Mouse (Mus musculus) CD4-positive, CD25-positive, alpha-beta regulatory T cell, adult 9 weeks (primary cell): ENCODE data around the gene Arhgef25. TPM values are rescaled to one million over a fixed set of nuclear protein-coding genes. Genes with fewer than 3 reads are reported as not detected.

ENCODE experiments used
- polyA plus RNA-seq: library from polyadenylated mRNA; unstranded; fragments of 100-300 nt; shearing (Covaris generic); gene quantifications from one replicate; pipeline ENCODE4 v1.2.1, GENCODE M21; 2017

The Arhgef25 gene
- not detected for polyA plus RNA-seq

DNA sequence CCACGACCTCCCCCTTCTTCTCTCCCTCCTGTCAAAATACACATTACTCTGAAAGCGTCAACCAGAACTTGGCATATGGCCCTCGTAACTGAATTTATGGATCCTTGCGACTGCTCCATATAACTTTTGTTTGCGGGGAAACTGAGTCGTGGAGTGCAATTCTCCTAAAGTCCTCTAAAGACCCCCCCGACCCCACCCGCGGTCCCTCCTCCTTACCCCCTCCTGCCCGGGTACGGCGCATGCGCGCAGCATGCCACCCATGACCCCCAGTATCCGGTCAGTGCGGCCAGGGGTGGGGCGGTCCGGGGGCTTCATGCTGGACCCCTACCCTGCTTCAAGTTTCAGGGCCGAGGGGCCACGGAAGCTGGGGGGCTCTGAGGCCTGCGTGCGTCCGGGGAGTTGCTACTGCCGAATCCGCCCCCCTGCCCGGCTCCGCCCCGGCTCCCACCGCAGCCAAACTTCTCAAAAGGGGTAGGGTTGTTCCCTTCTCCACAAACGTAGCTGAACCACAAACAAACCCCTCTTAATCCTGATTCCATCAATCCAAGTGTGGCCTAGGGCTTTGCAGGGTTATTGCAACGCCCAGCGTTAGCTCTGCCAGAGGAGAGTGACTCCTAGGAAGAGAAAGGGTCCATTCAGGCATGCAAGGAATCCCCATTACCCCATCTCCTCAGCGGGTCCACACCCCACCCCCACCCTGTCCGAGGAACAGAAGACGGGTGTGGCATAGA, at the start of gene Arhgef25:
Arhgef25 (minus strand) TSS at position 433 of the 731 bp plus-strand sequence.

DNA sequence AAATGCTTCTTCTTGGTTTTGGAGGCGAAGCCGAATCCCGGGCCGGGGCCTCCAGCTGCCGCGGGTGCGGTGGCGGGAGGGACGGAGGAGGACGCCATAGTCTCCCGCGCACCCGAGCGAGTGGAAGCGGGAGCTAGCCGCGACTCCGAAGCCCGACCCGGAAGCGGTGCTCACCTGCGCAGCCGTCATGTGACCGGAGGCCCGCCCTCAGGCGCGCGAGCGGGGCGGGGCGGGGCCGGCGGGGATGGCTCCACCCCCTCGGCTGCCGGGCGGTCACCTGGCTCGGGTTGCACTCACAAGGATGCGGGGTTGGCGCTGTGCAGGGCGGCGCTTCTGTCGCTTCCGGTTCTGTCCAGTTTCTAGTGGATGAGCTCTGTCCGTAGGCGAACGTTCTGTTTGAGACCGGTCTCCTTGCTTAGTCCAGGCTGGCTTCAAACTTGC, 21.6 kb upstream of the Arhgef25 start, which contains the start of gene Pip4k2c:
Pip4k2c (minus strand) TSS at position 172 of the 441 bp plus-strand sequence.

DNA sequence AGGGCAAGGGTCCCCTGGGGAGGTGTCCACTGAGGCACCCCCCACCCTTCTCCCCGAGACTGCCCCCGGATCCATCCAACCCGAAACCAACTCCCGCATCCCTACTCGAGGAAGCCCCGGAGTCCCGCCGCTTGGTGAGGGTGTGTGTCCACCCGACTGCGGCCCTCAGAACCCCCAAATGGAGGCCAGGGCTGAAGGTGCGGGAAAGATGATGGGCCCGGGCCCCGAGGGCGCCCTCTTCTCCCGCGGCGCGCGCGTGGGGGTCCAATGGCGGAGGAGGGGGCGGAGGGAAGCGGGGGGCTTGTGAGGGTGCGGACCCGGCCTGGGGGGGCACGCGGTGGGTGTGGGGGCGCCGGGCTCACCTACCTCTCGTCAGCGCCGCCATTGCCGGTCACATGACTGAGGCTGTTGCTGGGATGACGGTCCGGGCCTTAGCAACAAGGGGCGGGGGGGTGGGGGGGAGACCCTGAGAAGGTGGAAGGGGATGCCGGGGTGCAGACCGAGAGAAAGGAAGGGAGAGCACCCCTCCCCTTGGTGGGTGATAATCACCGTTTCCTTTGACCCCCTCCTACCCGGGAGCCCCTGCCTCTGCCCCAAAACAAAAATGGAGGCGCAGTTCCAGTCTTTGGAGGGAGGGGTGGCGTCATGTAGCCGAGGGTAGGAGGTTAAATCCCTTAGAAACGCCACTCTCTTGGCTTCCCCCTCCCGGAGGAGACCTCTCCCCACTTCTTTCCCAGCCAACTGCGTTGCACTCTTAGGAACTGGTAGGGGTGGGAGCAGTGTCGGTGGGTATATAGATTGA, 5.6 kb upstream of the Arhgef25 start, which contains the start of gene Dtx3:
Dtx3 (minus strand) TSS at position 401 of the 802 bp plus-strand sequence.

DNA sequence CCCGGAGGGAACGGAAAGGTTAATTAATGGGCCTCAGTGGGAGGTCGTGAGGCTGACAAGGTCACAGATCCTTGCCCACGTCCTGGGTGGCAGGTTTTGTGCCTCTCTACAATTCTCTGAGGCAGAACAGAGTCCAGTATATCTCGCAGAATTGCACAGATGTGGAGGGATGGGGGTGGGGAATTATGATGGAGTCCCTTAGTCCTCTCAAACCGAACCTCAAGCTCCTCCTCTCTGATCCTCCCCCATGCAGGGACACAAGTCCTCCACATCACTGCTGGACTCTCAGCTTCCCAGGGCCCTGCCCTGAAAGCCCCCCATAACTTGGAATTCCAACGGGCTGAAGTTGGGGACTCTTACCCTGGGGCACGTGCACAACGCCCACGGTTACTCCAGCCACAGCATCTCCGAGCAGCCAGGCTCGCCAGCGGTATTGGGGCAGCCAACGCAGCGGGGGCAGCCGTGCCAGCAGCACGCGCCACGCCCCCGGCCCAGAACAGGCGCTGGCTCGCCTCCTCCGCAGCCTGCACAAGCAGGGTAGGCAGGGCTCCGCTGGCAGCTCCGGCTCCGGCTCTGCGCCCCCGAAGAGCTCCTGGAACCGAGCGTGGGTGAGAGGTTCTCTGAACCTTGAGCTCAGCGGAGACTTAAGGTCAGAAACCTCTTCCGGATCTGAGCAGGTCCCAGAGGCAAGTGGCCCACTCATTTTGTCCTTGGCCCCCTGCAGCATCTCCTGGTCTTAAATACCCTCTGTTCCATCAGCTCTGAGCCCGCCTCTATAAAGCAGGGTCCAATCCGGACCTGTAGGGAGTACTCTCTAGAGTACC, 9.8 kb downstream of the Arhgef25 start, which contains the start of gene Slc26a10:
Slc26a10 (minus strand) TSS at position 775 of the 824 bp plus-strand sequence.

DNA sequence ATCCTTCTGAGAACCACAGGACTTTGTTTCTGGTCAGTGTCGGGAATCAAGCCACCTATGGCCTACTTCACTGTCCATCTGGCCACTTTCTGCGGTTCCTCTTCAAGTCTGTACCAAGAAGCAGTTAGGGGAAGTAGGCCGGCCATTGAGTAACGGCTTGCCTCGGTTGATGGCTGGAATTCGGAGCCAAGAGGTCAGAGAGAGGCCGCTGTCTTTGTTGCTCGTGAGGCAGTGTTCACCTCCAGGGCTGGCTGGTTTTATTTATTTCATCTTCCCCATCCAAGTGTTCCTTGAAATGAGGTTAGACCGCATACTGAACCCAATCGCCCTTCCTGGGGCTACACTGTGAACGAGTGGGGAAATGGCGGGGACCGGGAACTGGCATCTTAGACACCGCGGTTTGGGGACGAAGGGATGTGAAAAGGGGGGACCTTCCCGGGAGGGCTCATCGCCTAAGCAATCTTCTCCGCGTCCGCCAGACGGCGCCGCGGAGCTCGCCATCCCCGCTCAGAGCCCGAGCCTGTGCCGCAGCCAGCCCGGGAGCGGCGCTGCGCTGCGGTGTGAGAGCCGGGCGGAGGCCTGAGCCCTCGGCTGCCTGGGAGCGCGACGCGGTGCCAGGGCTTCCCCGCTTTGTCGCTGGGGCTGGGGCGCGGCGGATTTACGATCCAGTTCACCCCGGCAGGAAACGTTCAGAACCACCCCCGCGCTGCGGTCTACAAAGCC, 25.1 kb downstream of the Arhgef25 start, which contains the start of gene B4galnt1:
B4galnt1 (plus strand) TSS at position 595 of the 723 bp plus-strand sequence.

Other genes with a start within 250 kb of the Arhgef25 start
- 15.0 TPM for gene Ctdsp2, start 211.4 kb downstream of the Arhgef25 start, polyA plus RNA-seq
- gene Avil, start 189.4 kb downstream of the Arhgef25 start, polyA plus RNA-seq: 0.19 TPM
- 50.6 TPM for gene Tsfm, start 159.2 kb downstream of the Arhgef25 start, polyA plus RNA-seq
- gene Mettl1, start 148.7 kb downstream of the Arhgef25 start, polyA plus RNA-seq: 33.0 TPM
- 0.14 TPM for gene Eef1akmt3, start 148.6 kb downstream of the Arhgef25 start, polyA plus RNA-seq
- not detected for gene Cyp27b1, start 141.8 kb downstream of the Arhgef25 start, polyA plus RNA-seq
- 0.38 TPM for gene March9, start 129.9 kb downstream of the Arhgef25 start, polyA plus RNA-seq
- gene Cdk4, start 126.5 kb downstream of the Arhgef25 start, polyA plus RNA-seq: 421 TPM
- gene Tspan31, start 119.8 kb downstream of the Arhgef25 start, polyA plus RNA-seq: 94.3 TPM
- 29.1 TPM for gene Agap2, start 114.8 kb downstream of the Arhgef25 start, polyA plus RNA-seq
- 205 TPM for gene Os9, start 69.0 kb downstream of the Arhgef25 start, polyA plus RNA-seq
- 571 TPM for gene B4galnt1, start 24.9 kb downstream of the Arhgef25 start, polyA plus RNA-seq
- gene Slc26a10, start 9.4 kb downstream of the Arhgef25 start, polyA plus RNA-seq: 7.1 TPM
- gene Dtx3, start 5.6 kb upstream of the Arhgef25 start, polyA plus RNA-seq: 130 TPM
- gene Pip4k2c, start 21.5 kb upstream of the Arhgef25 start, polyA plus RNA-seq: 45.1 TPM
- gene Kif5a, start 73.3 kb upstream of the Arhgef25 start, polyA plus RNA-seq: 0.45 TPM
- gene Dctn2, start 76.3 kb upstream of the Arhgef25 start, polyA plus RNA-seq: 136 TPM
- 8.3 TPM for gene Mbd6, start 98.9 kb upstream of the Arhgef25 start, polyA plus RNA-seq
- 86.1 TPM for gene Mars, start 121.7 kb upstream of the Arhgef25 start, polyA plus RNA-seq
- 101 TPM for gene Arhgap9, start 131.9 kb upstream of the Arhgef25 start, polyA plus RNA-seq
- 0.42 TPM for gene Gli1, start 151.9 kb upstream of the Arhgef25 start, polyA plus RNA-seq
- not detected for gene Inhbe, start 164.3 kb upstream of the Arhgef25 start, polyA plus RNA-seq
- gene Inhbc, start 180.3 kb upstream of the Arhgef25 start, polyA plus RNA-seq: not detected
- 11.4 TPM for gene R3hdm2, start 190.2 kb upstream of the Arhgef25 start, polyA plus RNA-seq